Mouse (Mus musculus) erythroblast, embryonic 14.5 days (primary cell): ENCODE measurements around the gene Itgb8.

ENCODE experiments used
- GATA1 ChIP-seq: IDR thresholded peaks from 2 replicates; pipeline ENCODE4 v1.6.1; 2012; ENCODE audit warnings: low read length, inconsistent platforms, mixed read lengths
- TAL1 ChIP-seq: IDR thresholded peaks from 3 replicates; pipeline ENCODE4 v1.6.1; 2012; ENCODE audit warnings: low read length, inconsistent platforms, mixed read lengths

DNA sequence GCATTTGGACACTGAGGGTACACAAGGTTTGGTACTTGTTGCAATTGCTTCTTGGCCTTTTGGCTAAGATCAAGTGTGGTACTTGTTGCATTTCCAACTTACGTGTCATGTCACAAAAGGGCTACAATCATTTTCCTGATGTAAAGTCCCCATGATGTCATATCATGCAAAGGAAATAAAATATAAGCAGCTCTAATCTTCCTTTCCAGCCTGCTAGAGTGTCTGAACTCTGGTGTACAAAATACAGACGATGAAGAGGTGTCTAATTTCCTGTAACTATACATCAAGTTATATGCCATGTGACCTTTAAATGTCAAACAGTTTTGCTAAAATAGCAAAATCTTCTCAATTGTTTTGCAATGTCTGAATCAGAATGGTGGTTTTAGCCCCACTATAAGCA lies 34.2 kb downstream of the Itgb8 start:
- TF ChIP-seq TAL1 (no peak), GATA1 (no peak)
